Mouse (Mus musculus): ENCODE data around the gene Abca13. TPM values are rescaled to one million over a fixed set of nuclear protein-coding genes. Genes with fewer than 3 reads are reported as not detected.

Abca13 gene
- total RNA-seq, 2 experiments from 2014 or later, result 0.05 TPM

- intact Hi-C loops (cut with DNase I), result no loop called here
- no peak for DNase-seq (ENCODE audit: low spot score in 2 of 2)
Measured at GRCm38 (mm10) chr11:9619986-9620385, 428.2 kb downstream of the Abca13 start.

DNA sequence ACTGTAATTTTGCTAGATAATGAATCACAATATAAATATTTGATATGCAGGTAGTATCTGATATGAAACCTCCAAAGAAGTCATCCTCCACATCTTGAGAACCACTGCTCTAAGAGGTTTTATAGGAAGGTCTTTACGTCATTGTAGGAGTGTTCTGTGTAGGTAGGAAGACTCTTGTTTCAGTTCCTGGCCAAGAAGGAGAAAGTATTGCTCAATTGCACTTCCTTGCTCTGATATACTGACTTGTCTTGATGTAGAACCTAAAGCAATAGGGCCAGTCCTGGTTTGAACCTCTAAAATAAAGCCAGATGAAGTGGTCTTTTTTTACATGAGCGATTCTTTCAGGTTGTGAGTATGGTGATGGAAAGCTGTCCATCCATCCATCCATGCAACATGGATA is 431.1 kb downstream of the Abca13 start:
- intact Hi-C loops (cut with DNase I), result no loop called here
- no peak for DNase-seq (ENCODE audit: low spot score in 2 of 2)

- intact Hi-C loops (cut with DNase I), result no loop called here
Measured at GRCm38 (mm10) chr11:9624753-9625152, 433.0 kb downstream of the Abca13 start.

DNA sequence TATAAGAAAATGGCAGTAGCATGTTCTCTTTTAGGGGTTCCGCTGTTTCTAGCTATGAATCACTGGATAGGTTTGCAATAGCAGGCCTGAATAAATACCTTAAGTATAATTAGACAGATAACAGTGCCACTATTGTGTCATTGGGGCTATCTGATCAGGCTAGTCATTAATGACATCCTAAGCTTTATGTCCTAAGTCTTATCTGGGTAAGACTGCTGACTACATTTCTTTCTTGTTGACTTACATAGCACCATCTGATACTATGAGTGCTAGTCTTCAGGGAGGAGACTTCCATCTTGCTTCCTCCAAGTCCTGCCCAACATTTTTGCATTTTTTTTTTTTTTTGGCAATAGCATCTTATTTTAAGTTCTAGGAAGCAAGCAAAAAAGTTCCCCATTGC is 434.1 kb downstream of the Abca13 start:
- intact Hi-C loops (cut with DNase I), result no loop called here
- DNase-seq (ENCODE audit: low spot score in 2 of 2), result no peak

More at GRCm38 (mm10) chr11:9624753-9625152, 433.0 kb downstream of the Abca13 start:
- no peak for DNase-seq (ENCODE audit: low spot score in 2 of 2)

- intact Hi-C loops (cut with DNase I), result no loop called here
- no peak for DNase-seq (ENCODE audit: low spot score in 2 of 2)
Measured at GRCm38 (mm10) chr11:9647272-9647671, 455.5 kb downstream of the Abca13 start.

DNA sequence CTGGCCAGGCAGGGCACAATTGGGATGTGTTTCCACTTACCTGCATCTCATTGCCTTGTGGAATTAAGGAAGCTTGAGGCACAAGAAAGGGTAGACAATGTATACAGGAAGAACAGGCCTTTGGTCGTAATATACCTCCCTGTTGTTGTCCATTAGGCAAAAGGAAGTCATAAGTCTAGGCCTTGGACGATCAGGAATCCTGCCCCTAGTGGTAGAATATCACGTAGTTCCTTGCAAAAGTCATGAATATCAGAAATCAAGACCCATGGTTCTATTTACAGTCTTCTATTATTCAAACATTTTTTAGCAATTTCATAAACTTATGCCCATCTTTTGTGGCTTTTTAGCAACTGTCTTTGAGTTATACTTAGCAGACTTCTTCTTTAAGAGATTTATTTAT is 456.2 kb downstream of the Abca13 start:
- DNase-seq (ENCODE audit: low spot score in 2 of 2), result no peak
- intact Hi-C loops (cut with DNase I), result no loop called here

- intact Hi-C loops (cut with DNase I), result no loop called here
- no peak for DNase-seq (ENCODE audit: low spot score in 2 of 2)
Measured at GRCm38 (mm10) chr11:9666648-9667255, 475.0 kb downstream of the Abca13 start.

DNA sequence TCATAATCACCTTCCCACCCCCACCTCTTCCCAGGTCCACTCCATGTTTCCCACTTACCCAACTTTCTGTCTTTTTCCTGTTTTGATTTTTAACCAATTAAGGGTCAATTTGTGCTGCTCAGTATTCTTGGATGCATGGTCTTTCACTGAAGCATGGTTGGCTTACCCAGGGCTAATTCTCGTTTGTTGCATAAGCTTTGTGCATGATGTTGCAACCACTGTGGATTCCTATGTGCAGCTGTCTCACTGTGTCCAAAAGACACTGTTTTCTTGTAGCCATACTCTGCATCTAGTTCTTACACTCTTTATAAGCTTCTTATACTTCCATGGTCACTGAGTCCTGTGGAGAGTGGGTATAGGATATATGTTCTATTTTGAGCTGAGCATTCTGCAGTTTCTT is 477.7 kb downstream of the Abca13 start:
- DNase-seq (ENCODE audit: low spot score in 2 of 2), result no peak
- intact Hi-C loops (cut with DNase I), result no loop called here

DNA sequence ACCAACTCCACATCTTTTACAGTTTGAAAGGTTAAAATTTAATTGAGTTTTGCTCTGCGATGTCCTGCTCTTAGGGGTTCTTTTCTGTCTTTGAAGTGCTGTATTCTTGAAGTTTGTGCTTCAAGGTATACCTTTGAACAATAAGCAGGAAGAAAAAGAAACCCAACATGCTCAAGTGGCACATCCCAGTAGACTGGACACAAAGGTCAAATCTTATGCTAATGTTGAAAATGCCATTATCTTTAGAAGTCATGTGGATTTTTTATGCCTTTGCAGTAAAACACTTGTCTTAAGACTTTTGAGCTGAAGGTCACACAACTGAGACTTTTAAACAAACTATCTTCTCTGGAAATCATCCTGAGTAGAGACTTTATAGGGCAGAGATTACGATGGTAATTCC is 493.2 kb downstream of the Abca13 start:
- no peak for DNase-seq (ENCODE audit: low spot score in 2 of 2)
- intact Hi-C loops (cut with DNase I), result no loop called here

DNA sequence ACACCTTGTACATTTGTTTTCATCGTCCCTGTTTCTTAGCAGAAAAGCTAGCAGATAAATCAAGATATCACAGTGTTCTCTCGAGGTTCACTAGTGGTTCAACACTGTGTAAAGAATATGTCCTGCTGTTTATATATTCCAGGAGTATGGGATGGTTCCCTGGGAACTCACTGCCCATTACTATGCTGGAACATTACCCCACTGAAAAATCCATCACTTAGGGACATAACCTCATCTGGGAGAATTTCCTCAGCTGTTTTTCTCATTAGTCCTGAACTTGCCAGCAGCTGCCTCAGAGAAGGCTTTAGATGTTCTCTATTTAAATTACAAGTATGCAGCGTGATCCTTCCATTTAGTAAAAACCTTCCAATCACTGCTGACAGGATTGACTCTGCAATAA is 513.4 kb downstream of the Abca13 start:
- no peak for DNase-seq (ENCODE audit: low spot score in 2 of 2)
- intact Hi-C loops (cut with DNase I), result no loop called here

DNA sequence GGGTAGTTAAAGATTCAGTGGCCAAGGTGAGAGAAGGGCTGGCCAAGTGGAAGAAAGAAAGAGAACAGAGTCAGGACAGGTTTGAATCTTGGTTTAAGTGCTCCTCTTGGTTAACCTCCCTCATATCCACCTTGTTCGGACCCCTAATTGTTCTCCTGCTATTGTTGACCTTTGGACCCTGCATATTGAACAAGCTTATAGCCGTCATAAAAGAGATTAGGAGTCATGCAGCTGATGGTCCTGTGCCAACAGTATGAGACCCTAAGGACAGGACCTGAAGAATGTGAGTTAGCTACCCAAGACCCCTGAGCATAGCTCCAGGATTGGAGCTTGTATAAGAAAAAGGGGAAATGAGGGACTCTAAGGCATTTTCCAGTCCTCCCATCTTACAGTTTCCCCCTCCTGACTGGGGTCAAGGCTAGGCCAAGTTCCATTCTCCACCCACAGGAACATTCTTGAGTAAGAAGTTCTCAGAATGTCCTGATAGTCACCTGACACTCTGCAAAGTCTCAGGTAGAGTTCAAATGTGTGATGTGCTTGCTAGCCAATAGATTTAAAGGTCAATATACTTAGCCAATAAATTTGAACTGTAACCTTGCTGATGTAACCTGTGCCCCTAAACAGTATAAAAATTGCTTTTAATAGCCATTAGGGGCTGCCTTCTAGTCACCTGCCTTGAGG is 536.2 kb downstream of the Abca13 start:
- intact Hi-C loops (cut with DNase I), result no loop called here
- no peak for DNase-seq (ENCODE audit: low spot score in 2 of 2)

DNA sequence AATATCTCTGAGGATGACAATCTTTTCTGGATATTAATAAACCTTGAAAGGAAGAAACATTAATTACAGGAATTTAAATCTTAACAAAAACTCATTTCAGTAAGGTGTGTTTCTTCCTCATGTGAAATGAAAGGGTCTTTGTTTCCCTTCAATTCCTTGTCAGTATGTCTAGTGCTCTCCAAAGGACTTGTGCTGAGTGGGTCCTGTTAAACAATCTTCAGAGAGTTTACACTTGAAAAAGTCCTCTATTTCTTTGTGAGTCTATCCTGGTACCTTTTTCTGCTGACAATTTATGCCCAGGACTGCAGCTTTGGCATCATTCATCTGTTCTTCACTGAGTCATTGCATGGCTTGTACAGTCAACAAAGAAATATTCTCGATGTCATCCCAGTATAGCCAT is 539.6 kb downstream of the Abca13 start:
- DNase-seq (ENCODE audit: low spot score in 2 of 2), result no peak
- intact Hi-C loops (cut with DNase I), result no loop called here

Other genes starting within 250 kb of the Abca13 start
- not detected for gene Pkd1l1, start 218.7 kb upstream of the Abca13 start, total RNA-seq (2021)
- 10 to 100 TPM; 11.0 to 13.6 TPM for gene Hus1, start 180.8 kb upstream of the Abca13 start, total RNA-seq (2021)
- gene Gm11992, start 143.3 kb upstream of the Abca13 start, total RNA-seq (2021), result under 1 TPM; 0.62 to 0.66 TPM
- gene Sun3, start 143.0 kb upstream of the Abca13 start, total RNA-seq (2021), result under 1 TPM in 1 of 2 experiments, not detected in 1; 0.30 TPM
- 1 to 10 TPM; 2.2 to 2.5 TPM for gene Upp1, start 73.8 kb upstream of the Abca13 start, total RNA-seq (2021)

Data from left cerebral cortex, postnatal 25 days (tissue).